Mouse (Mus musculus) liver (tissue): Measurements from ENCODE around the gene Ptges3.
"Not testable (repeated sequence)": the region's sequence is repeated elsewhere in the genome, so short reads cannot be mapped to it uniquely, and the experiment has no call there.

Experiments used
- DNase-seq: peaks from one replicate; pipeline ENCODE4 v3.0.0-alpha.2; 2020; ENCODE audit warnings: mixed read lengths

Ptges3 gene

DNA sequence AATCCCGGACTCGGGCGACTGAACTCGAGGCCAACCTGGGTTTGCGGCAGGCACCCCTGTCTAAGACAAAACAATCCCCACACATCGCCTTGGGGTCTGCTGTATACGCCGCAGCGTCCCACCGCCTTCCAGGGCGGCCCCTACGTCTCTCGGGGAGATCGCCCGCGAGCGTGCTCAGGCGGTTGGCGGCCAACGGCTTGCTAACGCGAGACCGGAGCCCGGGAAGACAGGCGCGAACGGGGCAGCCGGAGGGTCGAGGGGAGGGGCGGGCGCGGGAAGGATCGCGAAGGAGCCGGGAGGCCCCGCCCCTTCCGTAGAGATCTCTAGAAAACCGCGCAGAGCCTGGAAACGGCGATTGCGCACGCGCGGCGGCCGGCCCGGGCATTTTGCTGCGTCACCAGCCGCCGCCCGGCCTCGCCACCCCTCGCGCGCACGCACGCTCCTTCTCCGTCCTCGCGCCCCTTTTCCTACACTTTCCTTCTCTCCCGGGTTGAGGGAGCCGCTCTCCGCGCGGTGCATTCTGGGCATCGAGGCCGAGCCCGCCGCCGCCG is at the start of gene Ptges3:
Gene Ptges3, plus strand, starts transcription at position 354 of the 551 bp plus-strand sequence.
- peak; percentile 98 for DNase-seq

DNA sequence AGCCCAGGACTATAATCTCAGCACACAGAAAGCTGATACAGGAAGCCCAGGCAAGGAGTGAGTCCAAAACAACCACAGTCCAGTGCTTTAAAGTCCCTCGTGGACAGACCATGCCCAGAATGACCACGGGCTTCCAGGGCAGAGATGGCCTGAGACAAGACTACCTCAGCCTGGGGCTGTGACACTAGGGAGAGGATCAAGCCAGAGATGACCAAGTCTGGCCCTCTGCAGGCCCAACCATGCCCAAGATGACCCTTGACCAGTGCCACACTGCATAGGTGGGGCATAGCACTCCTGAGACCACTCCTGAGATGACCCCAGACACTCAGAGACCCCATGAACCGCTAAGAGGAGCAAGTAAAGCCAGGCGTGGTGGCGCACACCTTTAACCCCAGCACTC is 49.0 kb upstream of the Ptges3 start:
- DNase-seq: no peak

DNA sequence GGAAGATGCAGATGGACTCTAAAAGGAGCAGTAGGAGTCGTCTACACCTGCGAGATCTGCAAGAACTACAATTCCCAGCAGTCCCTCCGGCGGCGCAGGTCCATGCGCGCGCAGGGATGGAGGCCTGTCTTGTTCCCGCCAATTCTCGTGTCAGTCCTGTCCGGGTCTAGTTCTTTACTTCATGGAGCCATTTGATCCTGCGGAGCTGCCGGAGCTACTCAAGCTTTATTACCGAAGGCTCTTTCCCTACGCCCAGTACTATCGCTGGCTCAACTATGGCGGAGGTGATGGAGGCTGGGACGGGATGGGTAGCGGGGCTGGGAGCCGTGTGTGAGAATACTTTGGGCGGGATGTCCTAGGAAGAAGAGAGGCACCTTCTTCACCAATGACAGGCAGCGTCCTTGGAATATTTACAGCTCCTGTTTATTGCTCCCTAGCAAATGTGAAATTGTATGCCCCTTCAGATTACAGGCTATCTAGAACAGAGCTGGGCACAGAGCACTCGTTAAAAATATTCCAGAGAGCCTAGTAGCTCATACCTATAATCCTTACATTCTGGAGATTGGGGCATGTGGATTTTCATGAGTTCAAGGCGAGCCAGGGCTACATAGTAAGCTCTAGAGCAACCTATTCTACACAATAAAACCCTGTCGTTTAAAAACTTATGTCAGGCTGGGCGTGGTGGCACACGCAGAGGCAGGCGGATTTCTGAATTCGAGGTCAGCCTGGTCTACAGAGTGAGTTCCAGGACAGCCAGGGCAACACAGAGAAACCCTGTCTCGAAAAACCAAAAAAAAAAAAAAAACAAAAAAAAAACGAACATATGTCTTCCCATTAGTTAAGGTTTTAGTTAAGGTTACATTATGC is 43.5 kb upstream of the Ptges3 start, which contains the start of gene Prim1:
Gene Prim1, plus strand, starts transcription at position 101 of the 867 bp plus-strand sequence.
- peak; percentile 89 for DNase-seq

DNA sequence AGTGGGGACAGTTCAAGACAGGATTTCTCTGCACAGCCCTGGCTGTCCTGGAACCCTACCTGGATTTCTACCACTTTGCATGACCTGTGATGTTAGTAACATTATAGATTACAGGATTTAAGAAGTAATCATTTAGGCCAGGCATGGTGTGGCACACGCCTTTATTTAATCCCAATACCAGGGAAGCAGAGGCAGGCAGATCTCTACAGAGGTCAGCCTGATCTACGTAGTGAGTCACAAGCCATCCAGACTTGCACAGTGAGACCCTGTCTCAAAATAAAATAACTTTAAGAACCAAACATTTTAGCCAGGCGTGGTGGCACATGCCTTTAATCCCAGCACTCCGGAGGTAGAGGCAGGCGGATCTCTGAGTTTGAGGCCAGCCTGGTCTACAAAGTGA is 36.6 kb upstream of the Ptges3 start:
- DNase-seq: no peak

DNA sequence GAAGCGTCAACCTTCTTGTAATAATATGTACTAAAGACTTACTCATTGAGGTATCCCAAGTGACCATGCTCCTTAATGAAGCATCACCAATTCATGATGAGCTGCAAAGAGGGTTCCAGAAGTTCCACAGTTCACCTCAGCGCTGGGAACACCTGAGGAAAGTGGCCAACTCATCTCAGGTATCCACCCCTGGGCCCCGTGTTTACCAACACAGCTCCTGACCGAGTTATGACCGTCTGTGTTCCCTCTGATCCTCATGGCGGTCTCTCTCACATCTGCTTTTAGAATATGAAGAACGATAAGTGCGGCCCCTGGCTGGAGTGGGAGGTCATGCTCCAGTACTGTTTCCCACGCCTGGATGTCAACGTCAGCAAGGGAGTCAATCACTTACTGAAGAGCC is 35.3 kb upstream of the Ptges3 start:
- DNase-seq: no peak

DNA sequence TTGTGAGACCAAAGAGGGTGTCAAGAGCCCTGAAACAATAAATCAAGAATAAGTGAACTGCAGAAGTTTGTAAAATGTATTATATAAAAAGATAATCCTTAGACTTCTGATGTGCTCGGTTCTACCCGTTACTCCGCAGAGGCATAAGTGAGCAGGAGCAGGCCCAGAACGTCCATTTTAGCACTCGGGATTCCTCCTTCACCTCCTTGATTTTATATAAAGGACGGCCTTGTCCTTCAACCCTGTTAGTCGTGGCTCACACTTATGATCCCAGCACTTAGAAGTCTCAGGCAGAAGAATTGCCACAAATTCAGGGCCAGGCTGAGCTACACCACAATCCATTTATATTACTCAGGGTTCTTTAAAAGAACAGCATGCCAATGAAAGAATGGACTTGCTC is 28.8 kb upstream of the Ptges3 start:
- no peak for DNase-seq

- no peak for DNase-seq
These were observed 27.9 kb upstream of the Ptges3 start for GRCm38 (mm10) chr10:128030860-128031259.

GRCm38 (mm10) chr10:128036746-128037425 is 21.9 kb upstream of the Ptges3 start:
- DNase-seq: peak; percentile 53

GRCm38 (mm10) chr10:128037921-128038320 is 20.8 kb upstream of the Ptges3 start:
- no peak for DNase-seq

DNA sequence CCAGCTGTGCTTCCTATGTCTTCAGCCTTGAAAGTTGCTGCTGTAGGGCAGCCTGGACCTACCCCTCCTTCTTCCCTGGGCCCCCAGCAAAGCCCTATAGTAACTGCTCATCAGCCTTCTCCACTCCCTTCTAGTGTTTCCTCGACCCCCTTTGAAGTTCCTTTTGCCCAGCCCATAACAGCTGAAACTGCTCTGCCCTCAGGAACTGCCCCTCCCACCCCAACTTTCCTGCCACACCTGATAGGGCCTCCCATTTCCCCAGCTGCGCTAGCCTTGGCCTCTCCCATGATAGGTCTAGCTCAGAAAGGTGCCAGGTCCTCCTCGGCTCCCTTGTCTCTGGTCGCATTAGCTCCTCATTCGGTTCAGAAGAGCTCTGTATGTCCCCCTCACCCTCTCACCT is 19.6 kb upstream of the Ptges3 start:
- DNase-seq: peak; percentile 81

- no peak for DNase-seq
These were observed 18.9 kb upstream of the Ptges3 start for GRCm38 (mm10) chr10:128039858-128040257.

DNA sequence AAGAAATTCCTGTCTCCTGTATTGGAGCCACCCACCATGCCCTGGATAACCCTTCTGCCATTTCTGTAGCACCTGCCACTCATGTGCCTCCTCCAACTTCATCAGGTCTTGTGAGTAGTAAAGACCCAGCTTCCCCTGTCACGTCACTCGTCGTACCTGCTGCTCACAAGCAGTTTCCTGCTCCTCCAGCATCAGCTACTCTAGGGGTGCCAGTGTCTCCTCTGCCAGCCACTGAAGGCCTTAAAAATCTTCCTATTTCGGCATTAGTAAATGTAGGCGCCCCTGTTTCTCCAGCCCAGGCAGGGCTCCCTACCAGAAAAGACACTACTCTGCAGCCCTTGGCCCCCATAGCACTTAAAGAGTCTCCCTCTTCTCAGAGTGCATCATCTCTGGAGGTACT is 18.5 kb upstream of the Ptges3 start:
- DNase-seq: no peak

GRCm38 (mm10) chr10:128041636-128042035 is 17.1 kb upstream of the Ptges3 start:
- DNase-seq: no peak

GRCm38 (mm10) chr10:128042466-128042865 is 16.3 kb upstream of the Ptges3 start:
- DNase-seq: no peak

DNA sequence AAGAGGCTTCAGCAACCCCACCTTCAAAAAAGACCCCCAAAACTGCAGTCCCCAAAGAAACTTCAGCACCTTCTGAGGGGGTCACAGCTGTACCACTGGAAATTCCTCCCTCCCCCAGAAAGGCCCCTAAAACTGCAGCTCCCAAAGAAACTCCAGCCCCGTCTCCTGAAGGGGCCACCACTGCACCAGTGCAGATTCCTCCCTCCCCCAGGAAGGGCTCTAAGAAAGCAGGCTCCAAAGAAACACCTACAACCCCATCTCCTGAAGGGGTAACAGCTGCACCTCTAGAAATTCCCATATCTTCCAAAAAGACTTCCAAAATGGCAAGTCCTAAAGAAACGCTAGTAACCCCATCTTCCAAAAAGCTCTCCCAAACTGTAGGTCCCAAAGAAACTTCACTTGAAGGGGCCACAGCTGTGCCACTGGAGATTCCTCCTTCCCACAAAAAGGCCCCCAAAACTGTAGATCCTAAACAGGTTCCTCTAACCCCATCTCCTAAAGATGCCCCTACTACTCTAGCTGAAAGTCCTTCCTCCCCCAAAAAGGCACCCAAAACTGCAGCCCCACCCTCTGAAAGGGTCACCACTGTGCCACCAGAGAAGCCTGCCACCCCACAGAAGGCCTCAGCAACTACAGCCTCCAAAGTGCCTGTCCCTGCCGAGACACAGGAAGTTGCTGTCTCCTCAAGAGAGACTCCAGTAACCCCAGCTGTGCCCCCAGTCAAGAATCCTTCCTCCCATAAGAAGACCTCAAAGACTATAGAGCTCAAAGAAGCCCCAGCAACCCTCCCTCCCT is 15.5 kb upstream of the Ptges3 start:
- DNase-seq: no peak

- no peak for DNase-seq
These were observed 10.6 kb upstream of the Ptges3 start for GRCm38 (mm10) chr10:128048157-128048556.

- no peak for DNase-seq
These were observed 9.0 kb upstream of the Ptges3 start for GRCm38 (mm10) chr10:128049741-128050140.

- DNase-seq: no peak
These were observed 8.4 kb upstream of the Ptges3 start for GRCm38 (mm10) chr10:128050355-128050754.

DNA sequence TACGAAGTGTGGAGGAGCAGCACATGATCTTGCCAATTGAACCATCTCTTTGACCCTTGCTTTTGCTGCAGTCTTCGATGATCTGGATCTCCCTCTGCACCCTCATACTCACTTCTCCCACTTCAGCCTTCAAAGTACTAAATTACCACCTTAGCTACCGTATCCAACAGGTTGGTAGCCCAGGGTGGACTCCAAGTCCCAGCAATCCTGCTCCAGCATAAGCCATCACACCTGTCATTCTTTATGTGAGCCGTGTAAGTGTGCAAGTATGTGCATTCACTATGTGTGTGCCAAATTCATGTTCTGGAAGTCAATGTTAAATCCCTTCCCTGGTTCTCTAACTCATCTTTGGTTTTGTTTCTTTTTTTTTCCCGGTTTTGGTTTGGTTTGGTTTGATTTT is 7.2 kb upstream of the Ptges3 start:
- DNase-seq: no peak

GRCm38 (mm10) chr10:128052136-128052535 is 6.6 kb upstream of the Ptges3 start:
- not testable (repeated sequence) for DNase-seq

DNA sequence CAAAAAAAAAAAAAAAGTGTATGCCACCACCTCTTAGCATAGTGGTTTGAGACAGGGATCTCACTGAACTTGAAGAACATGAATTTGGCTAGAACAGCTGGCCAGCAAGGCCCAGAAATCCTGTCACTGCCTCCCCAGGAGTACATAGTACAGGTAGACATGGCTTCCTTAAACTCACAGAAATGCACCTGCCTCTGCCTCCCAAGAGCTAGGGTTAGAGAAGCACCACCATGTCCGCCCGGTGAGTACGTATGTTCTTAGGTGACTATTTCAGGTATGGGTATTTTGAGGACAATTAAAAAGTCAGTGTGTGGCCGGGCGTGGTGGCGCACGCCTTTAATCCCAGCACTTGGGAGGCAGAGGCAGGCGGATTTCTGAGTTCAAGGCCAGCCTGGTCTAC is 5.8 kb upstream of the Ptges3 start:
- DNase-seq: no peak

- no peak for DNase-seq
These were observed 570 bp upstream of the Ptges3 start for GRCm38 (mm10) chr10:128058184-128058583.
